Mouse (Mus musculus) testis, adult 2 months (tissue): ENCODE measurements around the gene Fhdc1.

ENCODE experiments used
- CTCF ChIP-seq: fragments of 200-500 bp; IDR thresholded peaks from 2 replicates; pipeline ENCODE4 v1.5.1; 2012; ENCODE audit warnings: low read depth, mild to moderate bottlenecking, inconsistent platforms, low read length, moderate library complexity; ENCODE audit not compliant: control insufficient read depth, insufficient read depth, insufficient replicate concordance
- POLR2A ChIP-seq: fragments of 200-500 bp; IDR thresholded peaks from 2 replicates; pipeline ENCODE4 v1.6.1; 2012; ENCODE audit warnings: low read depth, mild to moderate bottlenecking, inconsistent platforms, low read length, moderate library complexity; ENCODE audit not compliant: control insufficient read depth

DNA sequence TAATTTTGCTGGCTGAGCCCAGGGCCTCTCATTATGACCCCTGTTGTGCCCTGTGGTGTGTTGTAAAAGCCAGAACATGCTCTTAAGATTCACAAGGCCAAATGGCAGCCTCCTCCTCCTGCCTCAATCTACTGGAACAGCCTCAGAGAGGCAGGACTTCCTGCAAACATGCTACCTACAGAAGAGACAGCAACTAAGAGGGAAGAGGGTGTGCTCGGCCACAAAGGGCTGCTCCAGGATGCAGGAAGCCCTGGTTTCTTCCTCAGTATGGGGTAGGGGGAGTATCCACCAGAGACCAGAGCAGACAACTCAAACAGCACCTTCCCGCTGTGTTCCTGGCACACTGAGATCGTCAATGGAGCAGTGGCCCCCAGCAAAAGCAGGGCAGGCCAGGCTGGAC lies 19.7 kb downstream of the Fhdc1 start:
- TF ChIP-seq CTCF = no peak
- no peak for TF ChIP-seq POLR2A
